Mouse (Mus musculus): Measurements from ENCODE around the gene Prim2.

The Prim2 gene

GRCm38 (mm10) chr1:33536272-33537004 is 133.2 kb downstream of the Prim2 start:
- DNase-seq: no peak

- DNase-seq: no peak
These were observed 134.4 kb downstream of the Prim2 start for GRCm38 (mm10) chr1:33535140-33535686.

DNA sequence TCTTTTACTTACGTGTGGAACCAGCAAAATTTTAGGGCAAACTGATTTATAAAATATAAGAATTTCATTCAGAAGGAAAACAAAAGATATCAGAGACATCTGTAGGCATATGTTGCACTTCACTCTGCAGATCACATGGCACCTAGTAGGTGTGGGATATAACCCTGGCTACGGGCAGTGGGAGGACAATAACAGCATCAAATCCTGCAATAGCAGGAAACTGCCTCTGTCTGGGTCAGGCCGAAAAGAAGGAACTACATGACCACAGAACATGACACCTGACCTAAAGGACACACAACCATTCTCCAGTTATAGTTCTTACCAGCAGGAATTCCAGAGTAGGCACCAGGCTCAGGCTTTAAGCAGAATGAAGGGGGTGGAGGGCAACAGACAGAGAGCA is 137.7 kb downstream of the Prim2 start:
- no peak for DNase-seq

DNA sequence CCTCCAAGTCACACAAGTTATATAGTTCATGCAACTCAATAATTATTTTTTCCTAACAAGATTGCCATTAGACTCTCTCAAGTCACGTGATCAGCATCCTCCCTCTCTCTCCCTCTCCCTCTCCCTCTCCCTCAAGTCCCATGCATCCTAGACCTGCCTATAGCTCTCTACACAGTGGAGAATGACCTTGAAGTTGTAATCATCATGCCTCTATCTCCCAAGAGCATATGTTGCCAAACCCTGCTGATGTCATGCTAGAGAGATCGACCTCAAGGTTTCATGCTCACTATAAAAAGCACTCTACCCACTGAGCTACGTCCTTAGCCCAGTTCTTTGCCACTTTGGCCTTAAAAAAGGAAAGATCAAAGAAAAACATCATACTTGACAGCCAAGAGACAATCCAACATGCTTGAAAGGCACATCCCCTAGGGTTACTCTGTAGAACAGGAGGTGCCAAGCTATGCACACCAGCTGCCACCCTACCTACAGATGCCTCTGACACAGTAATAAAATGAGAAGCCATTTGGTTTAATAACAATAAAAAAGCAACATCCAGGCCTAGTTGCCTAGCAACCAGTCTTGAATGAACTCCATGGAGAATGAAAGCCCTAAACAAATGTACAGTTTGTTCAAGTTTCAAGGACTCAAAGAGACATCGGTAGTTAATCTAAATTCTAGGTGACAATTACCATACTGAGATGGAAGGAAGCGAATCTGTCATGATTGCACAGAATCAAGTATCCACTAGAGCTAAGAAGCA is 138.3 kb downstream of the Prim2 start:
- no peak for DNase-seq

DNA sequence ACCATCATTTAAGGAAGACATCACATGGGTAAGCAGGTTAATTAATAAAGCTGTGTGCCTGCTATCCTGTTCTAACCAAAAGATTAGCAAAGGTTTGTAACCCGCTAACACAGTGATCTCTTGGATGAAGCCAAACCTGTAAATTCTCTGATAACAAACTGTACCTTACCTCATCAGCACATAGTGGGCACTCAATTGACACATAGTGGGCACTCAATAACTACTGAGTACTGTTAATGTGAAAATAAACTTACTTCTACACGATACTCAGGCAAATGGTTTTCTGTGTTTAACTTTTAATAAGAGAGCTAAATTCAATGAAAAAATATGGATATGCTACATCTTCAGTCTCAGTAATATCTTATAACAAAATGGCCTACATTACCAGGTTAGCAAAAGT is 139.1 kb downstream of the Prim2 start:
- no peak for DNase-seq

DNA sequence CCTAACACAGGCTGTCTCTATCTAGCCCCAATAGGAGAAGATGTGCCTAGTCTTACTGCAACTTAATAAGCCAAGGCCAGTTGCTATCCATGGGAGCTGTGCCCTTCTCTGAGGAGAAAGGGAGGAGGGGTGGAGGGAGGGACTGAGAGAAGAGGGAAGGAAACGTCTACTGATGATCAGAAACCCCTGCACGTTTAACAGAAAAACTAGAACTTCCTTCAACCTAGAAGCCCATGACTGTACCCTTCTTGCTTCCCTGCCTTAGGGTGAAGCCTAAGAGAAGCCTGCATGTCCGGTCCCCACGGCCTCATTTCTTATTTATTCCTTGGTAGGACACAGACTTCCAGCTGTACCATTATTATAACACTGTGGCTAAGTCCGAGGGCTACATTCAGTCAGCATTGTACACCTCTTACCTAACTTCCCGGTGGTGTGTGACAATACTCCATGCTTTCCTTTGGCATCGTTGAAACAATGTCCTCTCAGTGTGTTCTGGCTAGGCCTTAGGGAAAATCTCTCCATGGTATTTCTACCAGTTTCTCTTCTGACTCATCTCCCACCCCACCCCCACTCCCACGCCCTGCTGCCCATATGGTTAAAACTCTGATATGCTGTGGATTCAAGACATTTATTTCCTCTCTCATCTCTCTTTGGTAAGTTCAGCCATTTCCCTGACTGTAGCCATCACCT is 139.9 kb downstream of the Prim2 start:
- no peak for DNase-seq

DNA sequence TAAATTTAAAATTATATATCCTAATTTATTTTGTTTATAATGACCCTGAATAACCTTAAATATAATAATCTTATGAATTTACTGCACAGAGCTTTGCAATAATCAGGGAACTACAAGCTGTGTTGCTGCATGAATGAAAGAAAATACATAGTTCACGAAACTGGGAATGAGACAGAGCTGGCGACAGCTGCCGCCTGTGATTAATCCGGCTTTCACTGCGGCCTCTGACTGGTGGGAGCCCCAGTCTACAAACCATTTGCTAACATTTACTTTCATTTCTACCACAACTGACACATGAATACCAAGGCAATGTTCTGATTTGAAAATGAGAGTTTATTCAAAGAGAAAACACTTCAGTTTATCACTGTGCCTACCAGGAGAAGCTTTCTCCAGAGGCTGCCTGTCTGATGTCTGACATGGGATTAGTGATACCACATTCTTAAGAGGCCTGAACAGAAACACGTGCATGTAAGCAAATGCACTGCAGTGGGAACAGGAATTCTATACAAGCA is 142.2 kb downstream of the Prim2 start:
- no peak for DNase-seq

- DNase-seq: no peak
These were observed 146.4 kb downstream of the Prim2 start for GRCm38 (mm10) chr1:33523223-33523622.

DNA sequence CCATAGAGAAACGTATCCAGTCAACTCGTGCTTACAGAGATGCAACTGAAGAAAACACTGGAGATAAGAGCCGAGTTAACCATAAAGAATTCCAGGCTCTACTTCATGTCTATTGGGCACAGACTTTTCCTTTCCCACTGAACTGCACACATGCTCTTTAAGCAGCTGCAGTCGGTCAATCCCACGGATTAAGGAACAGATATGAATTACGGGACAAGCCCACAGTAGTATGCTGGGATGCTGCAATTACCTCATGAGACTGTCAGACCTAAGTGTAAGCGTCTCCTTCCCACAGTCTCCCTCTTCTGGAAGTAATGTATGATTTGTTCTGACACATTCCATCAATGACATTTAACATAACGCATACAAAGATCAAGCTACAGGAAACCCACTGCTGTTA is 154.5 kb downstream of the Prim2 start:
- no peak for DNase-seq

GRCm38 (mm10) chr1:33511310-33511709 is 158.3 kb downstream of the Prim2 start:
- no peak for DNase-seq

DNA sequence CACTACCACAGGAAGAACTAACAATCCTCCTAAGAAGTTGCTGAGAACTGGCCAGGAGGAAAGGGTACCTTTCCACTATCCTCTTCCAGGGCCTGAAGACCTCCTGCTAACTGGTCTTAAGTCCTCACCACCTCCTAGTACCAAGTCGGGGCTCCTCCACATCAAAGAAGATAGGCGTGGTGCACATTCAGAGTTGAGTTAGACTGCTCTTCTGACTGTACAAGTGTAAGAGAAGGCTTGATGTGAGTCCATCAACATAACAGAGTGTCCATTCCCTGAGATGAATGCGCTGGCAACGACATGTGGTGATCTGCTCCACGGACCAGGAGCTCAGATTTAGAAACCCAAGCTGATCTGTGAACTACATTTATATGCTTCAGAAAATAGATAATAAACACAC is 165.2 kb downstream of the Prim2 start:
- no peak for DNase-seq

DNA sequence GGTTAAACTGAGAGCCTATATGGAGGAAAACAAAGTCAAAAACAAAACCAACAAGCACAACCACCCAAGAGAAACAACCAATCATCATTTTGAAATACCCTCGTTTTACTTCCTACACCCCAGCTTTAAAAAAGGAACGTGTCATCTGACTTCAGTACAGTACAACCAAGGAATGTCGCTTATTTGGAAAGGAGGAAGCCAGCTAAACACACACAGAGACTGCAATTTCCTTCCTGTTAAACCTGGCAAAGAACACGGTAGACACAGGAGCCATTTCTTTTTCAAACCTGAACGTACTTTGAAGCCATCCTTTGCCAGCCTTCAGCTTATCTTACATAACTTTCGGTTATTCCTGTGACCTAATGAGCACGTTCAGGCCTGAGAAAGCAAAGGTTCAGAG is 166.7 kb downstream of the Prim2 start:
- DNase-seq: no peak

DNA sequence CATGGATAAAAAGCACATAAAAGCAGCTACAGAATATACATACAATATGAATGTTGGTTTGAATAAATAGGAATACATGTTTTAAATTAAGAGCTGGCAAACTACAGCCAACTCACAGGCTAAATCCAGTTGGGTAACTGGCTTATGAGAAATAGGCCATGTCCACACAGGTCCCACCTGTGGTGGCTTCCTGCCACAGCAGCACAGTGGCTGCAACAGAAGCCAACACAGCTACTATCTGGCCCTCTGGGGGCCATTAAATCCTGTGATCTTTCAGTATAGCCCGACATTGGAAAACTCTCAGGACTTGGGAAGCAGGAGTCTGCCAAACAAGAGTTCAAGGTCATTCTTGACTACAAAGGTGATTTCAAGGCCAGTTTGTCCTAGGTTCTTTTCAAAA is 167.3 kb downstream of the Prim2 start:
- DNase-seq: no peak

- DNase-seq: no peak
These were observed 169.5 kb downstream of the Prim2 start for GRCm38 (mm10) chr1:33500111-33500510.

DNA sequence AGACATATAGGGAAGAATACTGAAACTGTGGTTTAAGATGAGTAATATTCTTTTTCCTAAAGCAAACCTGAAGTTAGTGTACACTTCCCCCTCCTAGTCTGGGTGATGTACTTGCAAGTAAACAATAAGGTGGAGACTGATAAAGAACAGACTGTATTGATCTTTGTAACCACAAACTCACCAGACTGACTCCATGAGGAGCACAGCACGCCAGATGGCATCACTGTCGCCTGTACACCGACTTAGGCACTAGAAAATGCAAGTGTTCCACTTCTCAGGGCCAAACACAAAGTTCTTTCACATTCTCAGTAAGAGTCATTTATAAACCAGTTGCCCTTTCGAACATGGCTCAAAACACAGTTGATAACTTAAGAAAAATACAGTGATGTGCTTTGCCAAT is 170.0 kb downstream of the Prim2 start:
- no peak for DNase-seq

GRCm38 (mm10) chr1:33496128-33496527 is 173.5 kb downstream of the Prim2 start:
- no peak for DNase-seq

DNA sequence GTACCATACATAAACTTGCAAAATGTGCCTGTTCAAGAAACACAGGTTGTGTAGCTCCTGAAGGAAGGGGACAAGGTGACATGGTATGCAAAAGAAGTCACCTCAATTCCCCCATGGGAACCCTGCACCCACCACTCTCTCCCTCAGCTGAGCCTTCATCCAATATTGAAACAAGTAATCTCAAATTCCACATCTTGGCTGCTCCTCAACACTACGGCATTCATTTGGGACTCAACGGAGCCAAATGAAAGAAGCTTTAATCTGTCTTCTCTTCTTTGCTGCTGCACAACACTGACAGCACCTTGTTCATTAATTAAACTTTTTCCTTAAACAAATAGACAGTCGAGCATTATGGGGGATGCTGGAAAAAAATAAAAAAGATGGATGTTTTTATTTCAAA is 174.0 kb downstream of the Prim2 start:
- no peak for DNase-seq

DNA sequence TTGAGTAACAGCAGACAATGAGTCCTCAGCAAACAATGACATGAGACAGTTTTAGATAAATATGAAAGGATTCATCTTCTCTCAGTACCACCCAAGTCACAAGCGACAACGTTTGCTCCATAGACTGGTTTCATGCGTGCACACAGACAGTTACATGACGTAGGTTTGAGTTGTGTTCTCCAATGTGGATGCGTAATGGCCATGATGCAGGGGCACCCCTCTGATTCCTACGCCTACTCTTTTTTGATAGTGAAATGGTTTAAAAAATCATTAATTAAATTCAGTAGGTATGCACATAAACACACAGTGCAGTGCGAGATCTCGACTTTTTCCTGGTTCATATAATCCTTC is 174.4 kb downstream of the Prim2 start:
- DNase-seq: no peak

GRCm38 (mm10) chr1:33494524-33495202 is 174.9 kb downstream of the Prim2 start:
- peak; percentile 12 for DNase-seq

DNA sequence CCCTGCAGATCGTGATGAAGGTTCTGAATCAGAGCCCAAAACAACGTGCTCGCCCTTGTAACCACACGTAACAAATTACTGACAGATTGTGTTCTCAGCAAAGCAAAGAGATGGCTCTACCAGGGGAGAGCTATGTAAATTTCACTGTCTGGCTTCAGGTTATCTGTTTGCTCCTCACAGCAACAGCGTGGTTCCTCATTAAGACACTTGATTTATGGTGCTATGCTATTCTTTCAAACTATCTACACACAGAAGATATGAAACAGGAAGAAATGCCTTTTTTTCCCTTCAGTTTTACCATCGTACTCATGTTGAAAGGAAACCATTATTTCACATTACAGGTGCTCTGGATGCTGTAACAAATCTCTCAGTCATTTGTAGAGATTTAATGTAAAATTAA is 179.4 kb downstream of the Prim2 start:
- DNase-seq: no peak

GRCm38 (mm10) chr1:33488372-33488771 is 181.2 kb downstream of the Prim2 start:
- no peak for DNase-seq

DNA sequence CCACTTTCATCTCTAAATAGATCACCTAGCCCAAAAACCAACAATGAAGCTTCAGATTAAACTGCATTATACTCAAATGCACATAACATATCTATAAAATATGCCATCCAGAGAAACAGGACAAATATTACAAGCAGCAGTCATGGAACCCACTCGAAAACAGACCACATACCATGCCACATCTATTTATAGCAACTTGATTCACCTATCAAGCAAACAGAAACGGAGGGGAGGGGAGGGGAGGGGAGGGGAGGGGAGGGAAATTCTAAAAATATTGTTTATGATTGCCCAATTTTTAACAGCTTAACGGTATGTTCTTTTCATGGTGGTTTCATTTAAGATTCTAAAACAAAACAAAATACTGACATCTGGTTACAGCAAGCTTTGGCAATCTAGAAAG is 185.8 kb downstream of the Prim2 start:
- DNase-seq: no peak

DNA sequence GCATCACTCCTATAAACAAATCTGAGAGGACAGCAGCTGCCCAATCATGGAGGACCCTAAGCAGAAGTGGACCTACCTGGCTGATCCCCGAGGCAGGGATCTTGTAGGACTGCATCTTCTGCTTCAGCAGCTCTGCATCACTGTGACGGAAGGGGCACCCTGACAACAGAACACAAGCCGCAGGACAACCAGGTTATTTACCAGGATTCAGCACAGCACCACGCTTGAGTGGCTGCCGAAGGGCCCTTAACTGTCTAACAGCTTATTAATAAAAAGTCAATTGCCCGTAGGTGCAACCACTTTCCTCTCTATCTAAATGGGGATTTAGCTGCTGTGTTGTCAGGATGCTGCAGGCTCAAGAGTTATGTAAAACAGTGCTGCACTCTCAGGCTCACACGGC is 189.2 kb downstream of the Prim2 start:
- DNase-seq: no peak

All from right cerebral cortex, postnatal 4 days (tissue).